Mouse (Mus musculus): ENCODE measurements around the gene Srpk2. TPM values are rescaled to one million over a fixed set of nuclear protein-coding genes. Genes with fewer than 3 reads are reported as not detected.

Gene Srpk2
- polyA plus RNA-seq, 1 experiment from 2014 or later = 53.9 TPM

Other genes with a start within 250 kb of the Srpk2 start
- gene Pus7, start 99.1 kb upstream of the Srpk2 start, polyA plus RNA-seq (2014; fragmentation: Nextera tagmentation; extraction: Ambion mirVana) = 34.3 and 35.6 TPM in 2 replicates
- gene Rint1, start 103.1 kb upstream of the Srpk2 start, polyA plus RNA-seq (2014; fragmentation: Nextera tagmentation; extraction: Ambion mirVana) = 26.4 and 27.4 TPM in 2 replicates
- 122 and 128 TPM in 2 replicates for gene Tomm7, start 159.5 kb upstream of the Srpk2 start, polyA plus RNA-seq (2014; fragmentation: Nextera tagmentation; extraction: Ambion mirVana)